Mouse (Mus musculus) embryonic fibroblast, embryonic 13.5 days (primary cell): ENCODE measurements around the gene Kif26b.

Experiments
- CTCF ChIP-seq: IDR thresholded peaks from 2 replicates; pipeline ENCODE4 v1.5.1; 2011; ENCODE audit warnings: mild to moderate bottlenecking, control low read depth, low read length, moderate library complexity, borderline replicate concordance; ENCODE audit not compliant: insufficient read depth
- POLR2A ChIP-seq: IDR thresholded peaks from 2 replicates; pipeline ENCODE4 v1.6.1; 2011; ENCODE audit warnings: low read depth, mild to moderate bottlenecking, control low read depth, low read length, moderate library complexity

DNA sequence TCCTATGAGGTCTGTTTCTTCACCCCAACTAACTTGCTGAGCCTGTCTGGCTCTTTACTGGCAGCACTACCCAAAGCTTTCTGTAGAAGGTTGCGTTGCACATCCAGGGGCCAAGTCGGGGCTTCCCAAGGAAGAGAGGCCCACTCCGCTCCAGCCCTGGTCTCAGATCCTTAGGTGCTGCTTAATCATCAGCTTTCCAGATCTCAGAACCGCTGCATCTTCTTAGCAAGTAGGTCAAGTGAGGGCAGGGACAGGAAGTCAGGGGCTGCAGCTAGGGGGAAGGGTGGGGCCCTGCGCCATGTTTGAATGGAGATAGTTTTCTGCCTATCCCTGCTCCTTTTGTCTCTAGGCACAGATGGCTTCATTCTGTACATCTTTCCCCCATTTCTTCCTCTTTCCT is 263.8 kb downstream of the Kif26b start:
- TF ChIP-seq CTCF (no peak), POLR2A (no peak)
